Mouse (Mus musculus): ENCODE results near the gene Gm5447.
A peak's percentile ranks its signal among the peaks of the same experiment; 100 is the strongest.

Gm5447 gene

DNA sequence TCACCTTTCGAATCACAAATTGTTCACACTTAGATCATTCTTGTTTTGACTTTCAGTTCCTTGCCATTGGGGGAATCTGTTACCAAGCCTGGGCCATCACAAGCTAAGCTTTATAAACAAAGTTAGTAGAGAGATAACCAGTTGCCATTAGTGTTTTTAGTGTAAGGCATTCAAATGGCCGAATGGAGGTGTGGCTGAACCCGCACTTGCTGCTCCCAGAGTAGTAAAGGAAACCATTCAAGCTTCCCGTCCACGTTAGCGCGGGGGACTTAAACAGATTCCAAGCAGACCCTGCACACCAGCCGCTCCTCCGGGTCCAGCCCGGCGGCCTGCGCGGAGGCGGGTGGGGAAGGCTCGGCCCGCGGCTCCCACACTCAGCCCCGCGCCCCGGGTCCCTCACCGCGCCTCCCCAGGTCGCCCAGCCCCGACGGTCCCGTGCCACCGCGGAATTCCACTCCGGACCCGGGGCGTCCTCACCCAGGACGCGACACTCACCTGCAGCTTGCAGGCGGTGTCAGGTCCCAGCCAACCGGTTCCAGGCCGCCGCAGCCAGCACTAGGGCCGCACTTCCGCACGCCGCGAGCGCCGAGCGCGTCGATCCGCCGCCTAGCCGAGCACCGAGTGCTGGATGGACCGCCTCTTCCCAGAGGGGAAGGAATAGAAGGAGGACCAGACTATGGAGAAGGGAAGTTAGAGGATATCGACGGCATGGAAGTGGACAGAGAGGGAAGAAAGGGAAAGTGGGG lies at the start of gene Gm5447, which contains the start of gene Exoc2:
Gene Gm5447 (plus strand): TSS at position 704 of the 746 bp plus-strand sequence.
Gene Exoc2 (minus strand): TSS at position 593 of the 746 bp plus-strand sequence.
- peak; percentile 92 for DNase-seq

GRCm38 (mm10) chr13:30924269-30924668 lies 49.7 kb upstream of the Gm5447 start:
- no peak for DNase-seq

GRCm38 (mm10) chr13:30929119-30929518 lies 44.9 kb upstream of the Gm5447 start:
- DNase-seq = no peak

GRCm38 (mm10) chr13:30931613-30932012 lies 42.4 kb upstream of the Gm5447 start:
- no peak for DNase-seq

DNA sequence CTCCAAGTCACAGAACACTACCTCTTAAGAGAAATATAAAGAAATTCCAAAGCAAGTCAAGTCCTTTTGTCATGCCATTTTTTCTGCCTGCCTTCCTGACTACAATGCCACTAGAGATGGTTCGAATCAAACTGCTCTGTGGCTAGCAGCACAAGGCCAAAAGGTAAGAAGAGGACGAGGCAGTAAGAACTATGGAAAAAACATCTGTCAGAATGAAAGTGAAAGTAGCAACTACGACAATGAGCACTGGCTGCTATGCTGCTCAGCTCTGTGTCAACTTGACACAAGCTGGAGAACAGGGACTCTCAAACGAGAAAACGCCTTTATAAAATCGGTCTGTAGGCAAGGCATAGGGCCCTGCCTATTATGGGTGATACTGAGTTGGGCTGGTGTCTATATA lies 41.0 kb upstream of the Gm5447 start:
- no peak for DNase-seq

- no peak for DNase-seq
These were observed 28.2 kb upstream of the Gm5447 start for GRCm38 (mm10) chr13:30945788-30946187.

- DNase-seq = no peak
These were observed 26.9 kb upstream of the Gm5447 start for GRCm38 (mm10) chr13:30947129-30947528.

DNA sequence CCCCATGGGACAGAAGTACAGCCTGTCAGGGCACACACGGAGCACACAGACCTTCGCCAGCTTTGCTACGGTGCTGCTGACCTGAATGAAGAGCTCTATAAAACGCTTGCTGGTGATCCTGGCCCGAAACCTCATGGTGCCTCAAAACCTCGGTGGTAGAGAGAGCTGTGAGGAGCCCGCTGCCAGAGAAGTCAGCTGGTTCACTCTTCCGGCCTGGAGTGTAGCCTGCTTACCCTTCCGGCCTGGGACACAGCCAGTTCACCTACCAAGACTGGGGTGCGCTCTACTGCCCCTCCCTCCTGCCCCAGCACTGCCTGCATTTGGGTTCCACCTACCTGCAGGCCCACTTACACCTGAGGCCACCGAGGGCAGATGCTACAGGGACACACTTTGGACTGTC lies 26.5 kb upstream of the Gm5447 start, which contains the start of gene Hus1b:
Gene Hus1b (minus strand): TSS at position 220 of the 400 bp plus-strand sequence.
- no peak for DNase-seq

GRCm38 (mm10) chr13:30949181-30949580 lies 24.8 kb upstream of the Gm5447 start:
- DNase-seq = no peak

DNA sequence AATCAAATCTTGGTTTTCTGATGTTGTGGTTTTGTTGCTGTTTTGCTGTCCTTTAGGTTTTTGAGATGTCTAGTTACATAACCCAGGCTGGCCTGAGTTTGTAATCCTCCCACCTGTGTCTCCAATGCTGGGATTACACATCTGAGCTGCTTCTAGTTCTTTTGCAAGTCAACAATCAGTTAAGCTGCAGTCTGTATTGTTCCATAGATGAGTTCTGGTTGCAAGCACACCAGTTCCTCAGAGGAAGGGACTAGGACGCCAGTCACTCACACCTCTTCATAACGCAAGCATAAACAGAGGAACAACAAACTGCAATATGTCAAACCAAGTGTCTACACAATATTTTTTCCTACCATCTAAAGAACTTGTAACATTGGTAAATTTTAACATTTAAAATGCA lies 22.0 kb upstream of the Gm5447 start:
- no peak for DNase-seq

- DNase-seq = no peak
These were observed 20.4 kb upstream of the Gm5447 start for GRCm38 (mm10) chr13:30953580-30953979.

GRCm38 (mm10) chr13:30960714-30961113 lies 13.3 kb upstream of the Gm5447 start:
- DNase-seq = no peak

- no peak for DNase-seq
These were observed 12.1 kb upstream of the Gm5447 start for GRCm38 (mm10) chr13:30961932-30962331.

DNA sequence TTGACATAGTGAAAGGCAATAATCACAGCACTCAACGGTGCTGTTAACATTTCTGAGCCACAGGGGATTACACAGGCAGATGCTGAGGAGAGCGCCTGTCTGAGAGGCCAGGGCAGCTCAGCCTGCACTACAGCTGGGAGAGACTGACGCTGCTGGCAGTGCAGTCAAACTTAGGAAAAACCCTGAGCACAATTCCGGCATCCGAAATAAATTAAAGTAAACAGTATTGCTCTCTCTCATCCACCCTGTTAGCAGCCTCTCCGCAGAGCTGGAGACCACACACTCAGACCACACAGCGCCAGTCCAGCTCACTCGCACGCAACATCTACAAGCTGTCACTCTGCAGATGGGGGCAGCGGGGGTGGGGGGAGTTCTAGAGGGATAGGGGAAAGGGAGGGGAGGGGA lies 7.5 kb upstream of the Gm5447 start:
- peak; percentile 74 for DNase-seq

- no peak for DNase-seq
These were observed 5.7 kb upstream of the Gm5447 start for GRCm38 (mm10) chr13:30968311-30968710.

GRCm38 (mm10) chr13:30971047-30971446 lies 3.0 kb upstream of the Gm5447 start:
- DNase-seq = no peak

DNA sequence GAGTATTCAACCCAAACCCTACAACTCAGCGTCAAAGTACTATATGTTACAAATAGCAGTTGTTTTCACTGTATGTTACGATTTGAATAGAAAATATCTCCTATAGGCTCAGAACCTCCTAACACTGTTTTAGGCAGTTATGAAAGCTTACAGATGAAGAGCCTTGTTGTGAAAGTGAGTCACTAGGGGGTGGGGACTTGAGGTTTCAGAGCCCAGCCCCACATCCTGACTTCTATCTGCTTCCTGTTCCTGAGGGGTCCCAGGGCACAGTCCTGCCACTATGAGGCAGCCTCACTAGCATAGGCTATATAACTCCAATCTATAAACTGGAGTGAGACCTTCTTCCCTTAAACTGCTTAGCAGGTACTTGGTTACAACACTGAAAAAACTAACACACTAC lies 1.9 kb upstream of the Gm5447 start:
- DNase-seq = no peak

GRCm38 (mm10) chr13:30974247-30974630 lies 235 bp downstream of the Gm5447 start:
- no peak for DNase-seq

- DNase-seq = no peak
These were observed 2.6 kb downstream of the Gm5447 start for GRCm38 (mm10) chr13:30976536-30977084.

DNA sequence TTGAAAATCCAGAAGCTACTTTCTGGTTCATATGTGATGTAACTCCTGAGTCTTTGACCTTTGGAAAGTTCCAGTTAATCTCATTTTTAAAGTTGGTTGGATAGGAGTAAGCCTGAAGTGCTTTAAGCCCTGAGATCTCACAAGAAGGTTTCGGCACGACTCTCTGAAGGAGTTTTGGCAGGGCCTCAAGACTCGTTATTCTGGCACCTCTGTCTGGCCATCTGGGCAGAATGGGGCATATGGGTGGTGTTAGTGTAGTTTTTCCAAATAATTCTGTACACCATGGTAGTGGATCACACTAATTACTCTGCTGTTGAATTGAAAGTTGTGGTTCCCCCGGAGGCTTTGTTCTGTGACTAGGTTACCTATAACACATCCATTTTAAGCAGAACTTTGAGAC lies 4.2 kb downstream of the Gm5447 start:
- no peak for DNase-seq

DNA sequence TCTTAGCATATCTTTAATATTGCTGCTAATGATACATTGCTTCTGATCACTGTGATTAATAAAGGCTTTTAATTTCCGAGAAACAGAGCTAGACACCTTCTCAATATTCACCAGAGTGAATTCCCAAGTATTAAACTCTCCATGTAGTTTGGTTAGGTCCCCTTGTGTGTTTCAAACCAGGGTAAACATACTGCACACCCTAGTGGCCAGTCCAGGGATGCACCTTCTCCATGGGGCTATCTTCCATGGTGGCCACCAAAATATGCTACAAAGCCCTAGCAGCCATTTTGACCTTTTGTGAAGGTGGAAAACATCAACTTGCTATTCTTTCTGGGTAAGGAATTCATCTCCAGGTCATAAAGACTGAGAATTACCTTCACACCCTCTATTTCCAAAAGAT lies 7.7 kb downstream of the Gm5447 start:
- peak; percentile 49 for DNase-seq

DNA sequence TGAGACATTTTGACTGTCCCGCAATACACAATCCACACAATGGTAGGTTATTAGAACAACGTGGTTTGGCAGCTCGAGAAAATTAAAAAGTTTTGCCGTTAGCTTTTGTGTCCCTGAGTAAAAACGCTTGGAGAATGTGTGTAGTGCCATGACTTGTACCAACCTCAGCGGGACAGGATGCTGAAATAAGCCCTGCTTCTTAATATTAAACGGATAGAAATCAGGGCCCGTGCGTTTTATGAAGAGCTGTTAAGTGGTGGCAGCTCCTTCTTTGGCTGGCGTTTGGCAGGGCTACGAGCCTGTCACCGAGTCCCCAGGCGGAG lies 11.2 kb downstream of the Gm5447 start:
- DNase-seq = no peak

DNA sequence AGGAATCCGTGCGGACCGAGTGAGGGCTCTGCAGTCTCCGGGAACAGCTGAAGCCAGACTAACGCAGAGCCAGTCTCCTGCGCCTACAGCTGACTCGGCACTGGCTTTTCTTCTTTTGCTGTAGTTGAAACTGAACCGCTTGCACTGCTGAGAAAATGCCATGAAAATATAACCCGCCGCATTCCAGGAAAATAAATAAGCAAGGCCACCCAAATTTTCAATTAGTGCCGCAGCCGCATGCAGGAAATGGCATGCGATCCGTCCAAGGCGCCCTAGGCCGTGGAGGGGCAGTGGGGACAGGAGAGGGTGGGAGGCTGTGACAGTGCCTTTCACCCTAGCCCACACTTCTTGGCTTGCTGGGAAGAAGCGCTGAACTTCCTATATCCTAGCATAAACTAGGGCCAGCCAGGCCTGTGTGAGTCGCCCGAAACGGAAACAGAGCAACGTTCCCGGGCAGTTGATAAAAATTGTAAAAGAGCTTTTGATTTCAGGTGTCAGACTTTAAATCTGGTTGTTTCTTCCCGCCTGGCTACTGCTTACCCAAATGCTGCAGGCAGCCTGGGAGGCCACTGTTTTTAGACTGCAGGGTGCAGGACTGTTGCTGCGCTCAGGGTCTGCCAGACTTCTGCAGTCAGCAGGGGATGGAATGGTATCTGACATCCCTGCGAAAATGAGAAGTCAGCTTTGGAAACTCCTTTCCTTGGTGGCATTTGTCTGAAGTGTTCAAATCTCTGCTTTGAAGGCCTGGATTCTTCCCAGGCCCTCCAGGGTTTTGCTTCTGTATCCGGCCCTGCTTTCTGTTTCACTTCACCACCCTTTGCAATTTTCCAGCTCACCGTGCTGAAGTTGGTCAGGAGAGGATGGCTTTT lies 11.8 kb downstream of the Gm5447 start:
- DNase-seq = peak; percentile 74

GRCm38 (mm10) chr13:30986934-30987455 lies 13.0 kb downstream of the Gm5447 start:
- no peak for DNase-seq
